Mouse (Mus musculus) neutrophil, adult 5-6 weeks (primary cell): ENCODE measurements around the gene Cyb561d2. TPM values are rescaled to one million over a fixed set of nuclear protein-coding genes. Genes with fewer than 3 reads are reported as not detected.
A peak's percentile ranks its signal among the peaks of the same experiment; 100 is the strongest.

Experiments used
- ATAC-seq: fragments of 151-379, 151-347 bp; 2 replicates; pipeline ENCODE4 v1.8.0; 2017; ENCODE audit warnings: mild to moderate bottlenecking, moderate TSS enrichment; ENCODE audit not compliant: insufficient number of reproducible peaks, poor library complexity, low FRiP score, severe bottlenecking; ENCODE audit errors: extremely low read depth
- total RNA-seq: library from RNA; stranded (forward); fragments of 200-1000 nt; gene quantifications from 2 replicates; pipeline ENCODE4 v1.2.3, GENCODE M21; 2017

Gene Cyb561d2
- total RNA-seq, 1 experiment from 2014 or later: 9.2 TPM

GRCm38 (mm10) chr9:107538231-107538630, 3.8 kb downstream of the Cyb561d2 start:
- ATAC-seq: no peak

- ATAC-seq: no peak
Measured at GRCm38 (mm10) chr9:107534408-107535202, 7.4 kb downstream of the Cyb561d2 start.

GRCm38 (mm10) chr9:107533791-107534407, 8.1 kb downstream of the Cyb561d2 start, which contains the start of gene Tmem115:
Gene Tmem115, plus strand, starts transcription at chr9:107533945.
- peak; percentile 92 for ATAC-seq

- 0 out of 2 replicates have a peak, but pooled peaks have one; percentile 7 for ATAC-seq
Measured at GRCm38 (mm10) chr9:107526198-107527026, 15.6 kb downstream of the Cyb561d2 start.

- ATAC-seq: no peak
Measured at GRCm38 (mm10) chr9:107522400-107522711, 19.6 kb downstream of the Cyb561d2 start.

GRCm38 (mm10) chr9:107521711-107522399, 20.1 kb downstream of the Cyb561d2 start:
- ATAC-seq: peak; percentile 13; the same call in 1 of the 2 replicates

- no peak for ATAC-seq
Measured at GRCm38 (mm10) chr9:107521190-107521589, 20.8 kb downstream of the Cyb561d2 start.

- ATAC-seq: no peak
Measured at GRCm38 (mm10) chr9:107520331-107520730, 21.7 kb downstream of the Cyb561d2 start.

- peak; percentile 55 for ATAC-seq
Measured at GRCm38 (mm10) chr9:107514303-107514955, 27.6 kb downstream of the Cyb561d2 start.

- ATAC-seq: no peak
Measured at GRCm38 (mm10) chr9:107512326-107512725, 29.7 kb downstream of the Cyb561d2 start.

GRCm38 (mm10) chr9:107511436-107511835, 30.6 kb downstream of the Cyb561d2 start:
- ATAC-seq: no peak

GRCm38 (mm10) chr9:107510384-107511100, 31.5 kb downstream of the Cyb561d2 start:
- ATAC-seq: no peak

- ATAC-seq: no peak
Measured at GRCm38 (mm10) chr9:107508266-107508665, 33.7 kb downstream of the Cyb561d2 start.

GRCm38 (mm10) chr9:107504662-107505537, 37.1 kb downstream of the Cyb561d2 start:
- no peak for ATAC-seq

GRCm38 (mm10) chr9:107502131-107502846, 39.7 kb downstream of the Cyb561d2 start:
- no peak for ATAC-seq

GRCm38 (mm10) chr9:107500708-107501286, 41.2 kb downstream of the Cyb561d2 start:
- no peak for ATAC-seq
